Mouse (Mus musculus): ENCODE results near the gene Chd9. TPM values are rescaled to one million over a fixed set of nuclear protein-coding genes. Genes with fewer than 3 reads are reported as not detected.
A peak's percentile ranks its signal among the peaks of the same experiment; 100 is the strongest.

Chd9 gene
- polyA plus RNA-seq, 1 experiment, result 271 TPM

DNA sequence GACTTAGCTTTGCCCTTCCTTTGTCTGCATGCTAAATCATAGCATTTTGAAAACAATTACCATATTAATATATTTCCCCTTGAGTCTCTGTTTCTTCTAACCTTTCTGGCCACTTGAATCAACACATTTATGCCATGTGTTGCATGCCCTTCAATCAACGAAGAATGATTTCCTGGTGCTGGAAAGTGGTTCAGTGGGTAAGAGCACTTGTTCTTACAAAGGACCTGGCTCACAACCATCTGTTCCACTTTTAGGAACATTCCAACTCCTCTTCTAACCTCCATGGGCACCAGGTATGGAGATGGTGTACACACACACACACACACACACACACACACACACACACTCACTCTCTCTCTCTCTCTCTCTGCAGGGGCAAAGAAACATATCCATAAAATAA, 210.5 kb downstream of the Chd9 start:
- DNase-seq, result no peak
- no peaks in the 10 kb centered on the region for H3K4me1 ChIP-seq (ENCODE audit: control insufficient read depth, insufficient read depth, low read length)
- H3K4me3 ChIP-seq (ENCODE audit: insufficient read depth, low read depth, low read length), result no peak overlapping the region
- no peaks in the 10 kb centered on the region for H3K27me3 ChIP-seq (replicated peaks; ENCODE audit: control insufficient read depth, insufficient read depth, low read length)
- TF ChIP-seq CTCF (conservative IDR thresholded peaks at IDR 0.05; ENCODE audit: insufficient read depth, insufficient read length, low read depth, low read length) (no peak), POLR2A (IDR thresholded peaks at IDR 0.05; ENCODE audit: low read depth, low read length) (no peak)
- no peak overlapping the region for H3K27ac ChIP-seq (ENCODE audit: insufficient read depth, low read depth, low read length)
- 82% methylated on average over 1 of the region's 1 CpGs for WGBS
- H3K36me3 ChIP-seq (ENCODE audit: control insufficient read depth, insufficient read depth, low read length), result peaks cover 14% of the 10 kb centered on the region

DNA sequence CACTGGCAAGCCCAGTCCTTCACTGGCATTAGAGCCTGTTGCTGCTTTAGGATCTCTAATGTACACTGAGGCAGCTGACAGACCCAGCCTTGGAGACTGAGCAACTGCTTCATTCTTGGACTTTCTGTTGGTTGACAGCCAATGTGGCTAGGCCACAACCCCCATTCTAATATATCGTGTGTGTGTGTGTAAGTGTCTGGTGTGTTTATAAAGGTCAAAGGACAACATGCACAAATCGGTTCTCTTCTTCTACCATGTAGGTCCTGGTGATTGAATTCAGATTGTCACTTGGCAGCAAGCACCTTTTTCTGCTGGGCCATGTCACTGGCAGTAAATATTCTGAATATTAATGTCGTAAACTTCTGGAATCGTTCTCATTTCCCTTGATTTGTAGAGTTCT, 218.2 kb downstream of the Chd9 start:
- Histone ChIP-seq H3K4me3 (ENCODE audit: insufficient read depth, low read depth, low read length) (no peak overlapping the region), H3K4me1 (ENCODE audit: control insufficient read depth, insufficient read depth, low read length) (no peaks in the 10 kb centered on the region), H3K36me3 (ENCODE audit: control insufficient read depth, insufficient read depth, low read length) (peaks cover 14% of the 10 kb centered on the region), H3K27me3 (replicated peaks; ENCODE audit: control insufficient read depth, insufficient read depth, low read length) (no peaks in the 10 kb centered on the region), H3K27ac (ENCODE audit: insufficient read depth, low read depth, low read length) (no peak overlapping the region)
- TF ChIP-seq POLR2A (IDR thresholded peaks at IDR 0.05; ENCODE audit: low read depth, low read length) (no peak), CTCF (conservative IDR thresholded peaks at IDR 0.05; ENCODE audit: insufficient read depth, insufficient read length, low read depth, low read length) (no peak)
- WGBS, result 52% methylated on average over 4 of the region's 4 CpGs
- DNase-seq, result peak; percentile 3

DNA sequence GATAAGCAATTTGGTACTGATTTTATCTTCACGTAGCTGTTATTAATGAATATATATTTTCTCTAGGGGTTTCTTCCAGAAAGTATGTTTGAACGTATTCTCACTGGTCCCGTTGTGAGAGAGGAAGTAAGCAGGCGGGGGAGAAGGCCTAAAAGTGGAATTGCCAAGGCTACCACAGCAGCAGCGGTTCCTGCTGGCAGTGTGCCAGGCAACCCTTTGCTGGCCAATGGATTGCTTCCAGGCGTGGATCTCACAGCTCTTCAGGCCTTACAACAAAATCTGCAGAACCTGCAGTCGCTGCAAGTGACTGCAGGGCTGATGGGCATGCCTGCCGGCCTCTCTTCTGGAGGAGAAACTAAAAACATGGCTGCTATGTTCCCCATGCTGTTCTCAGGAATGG, 222.9 kb downstream of the Chd9 start:
- TF ChIP-seq CTCF (conservative IDR thresholded peaks at IDR 0.05; ENCODE audit: insufficient read depth, insufficient read length, low read depth, low read length) (no peak), POLR2A (IDR thresholded peaks at IDR 0.05; ENCODE audit: low read depth, low read length) (no peak)
- WGBS, result 30% methylated on average over 8 of the region's 8 CpGs
- H3K4me1 ChIP-seq (ENCODE audit: control insufficient read depth, insufficient read depth, low read length), result no peaks in the 10 kb centered on the region
- H3K27me3 ChIP-seq (replicated peaks; ENCODE audit: control insufficient read depth, insufficient read depth, low read length), result no peaks in the 10 kb centered on the region
- no peak overlapping the region for H3K4me3 ChIP-seq (ENCODE audit: insufficient read depth, low read depth, low read length)
- H3K27ac ChIP-seq (ENCODE audit: insufficient read depth, low read depth, low read length), result no peak overlapping the region
- peaks cover 2% of the 10 kb centered on the region for H3K36me3 ChIP-seq (ENCODE audit: control insufficient read depth, insufficient read depth, low read length)
- DNase-seq, result peak; percentile 75

DNA sequence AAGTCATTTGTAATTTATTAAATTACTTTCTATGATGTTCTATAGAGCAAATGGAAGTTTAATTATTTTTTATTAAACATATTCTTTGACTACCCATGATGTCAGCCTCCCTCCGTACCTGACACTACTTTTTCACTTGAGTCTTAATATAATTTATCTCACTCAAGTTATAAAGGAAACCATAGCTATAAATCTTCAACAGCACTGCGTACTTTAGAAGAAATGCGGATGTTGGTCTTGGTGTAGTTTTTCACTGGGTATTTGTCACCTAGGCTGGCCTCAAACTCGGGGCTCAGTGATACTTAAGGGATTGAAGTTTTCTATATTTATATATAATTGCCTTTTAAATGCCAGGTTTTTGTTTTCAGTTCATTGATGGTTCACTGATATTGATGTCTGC, 226.3 kb downstream of the Chd9 start:
- Histone ChIP-seq H3K36me3 (ENCODE audit: control insufficient read depth, insufficient read depth, low read length) (peaks cover 2% of the 10 kb centered on the region), H3K27me3 (replicated peaks; ENCODE audit: control insufficient read depth, insufficient read depth, low read length) (no peaks in the 10 kb centered on the region), H3K27ac (ENCODE audit: insufficient read depth, low read depth, low read length) (no peak overlapping the region), H3K4me3 (ENCODE audit: insufficient read depth, low read depth, low read length) (no peak overlapping the region), H3K4me1 (ENCODE audit: control insufficient read depth, insufficient read depth, low read length) (no peaks in the 10 kb centered on the region)
- TF ChIP-seq POLR2A (IDR thresholded peaks at IDR 0.05; ENCODE audit: low read depth, low read length), result no peak
- TF ChIP-seq CTCF (conservative IDR thresholded peaks at IDR 0.05; ENCODE audit: insufficient read depth, insufficient read length, low read depth, low read length), result no peak
- WGBS, result 57% methylated on average over 4 of the region's 4 CpGs
- DNase-seq, result no peak

DNA sequence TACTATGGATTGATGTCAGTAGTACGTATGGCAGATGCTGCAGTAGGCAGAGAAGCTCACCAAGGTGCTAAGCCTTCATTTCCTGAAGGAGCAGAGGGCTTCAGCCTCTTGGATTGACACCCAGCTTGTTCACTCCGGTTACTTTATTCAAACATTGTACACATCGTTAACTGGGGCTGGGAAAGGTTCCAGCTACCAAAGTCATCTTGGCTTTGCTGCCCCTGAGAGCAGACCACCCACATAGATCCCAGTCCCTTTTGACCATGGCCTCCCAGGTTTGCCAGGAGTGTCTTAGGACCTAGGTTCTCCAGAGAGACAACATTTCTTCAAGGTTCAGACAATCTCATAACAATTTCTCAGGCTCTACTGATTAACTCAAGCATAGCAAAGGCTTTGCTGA, 228.7 kb downstream of the Chd9 start:
- DNase-seq, result no peak
- H3K4me1 ChIP-seq (ENCODE audit: control insufficient read depth, insufficient read depth, low read length), result no peaks in the 10 kb centered on the region
- peaks cover 2% of the 10 kb centered on the region; the same call in 1 of the 2 replicates for H3K36me3 ChIP-seq (ENCODE audit: control insufficient read depth, insufficient read depth, low read length)
- 31% methylated on average over 3 of the region's 3 CpGs for WGBS
- TF ChIP-seq POLR2A (IDR thresholded peaks at IDR 0.05; ENCODE audit: low read depth, low read length), result no peak
- TF ChIP-seq CTCF (conservative IDR thresholded peaks at IDR 0.05; ENCODE audit: insufficient read depth, insufficient read length, low read depth, low read length), result no peak
- H3K4me3 ChIP-seq (ENCODE audit: insufficient read depth, low read depth, low read length), result no peak overlapping the region
- H3K27ac ChIP-seq (ENCODE audit: insufficient read depth, low read depth, low read length), result no peak overlapping the region
- H3K27me3 ChIP-seq (replicated peaks; ENCODE audit: control insufficient read depth, insufficient read depth, low read length), result no peaks in the 10 kb centered on the region

DNA sequence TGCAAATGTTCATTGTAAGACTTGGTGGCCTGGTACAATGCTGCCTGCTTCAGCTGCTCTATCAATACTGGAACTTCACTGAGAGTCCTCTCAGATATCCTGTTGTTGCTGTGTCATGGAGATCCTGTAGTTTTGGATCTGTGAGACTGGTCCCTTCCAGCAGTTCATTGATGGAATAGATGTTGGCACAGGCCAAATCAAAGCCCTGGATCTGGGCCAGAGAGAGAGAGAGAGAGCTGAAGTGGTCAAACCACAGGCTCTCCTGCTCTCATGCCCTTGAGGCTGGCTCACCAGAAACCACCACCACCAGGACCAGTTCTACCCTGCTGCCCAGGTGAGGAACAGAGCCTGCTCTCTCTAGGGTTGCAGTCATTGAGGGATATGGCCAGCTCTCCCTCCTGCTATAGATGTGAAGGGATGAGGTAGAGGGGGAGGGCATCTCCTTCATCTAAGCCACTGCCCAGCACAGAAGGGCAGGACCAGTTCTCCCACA, 231.0 kb downstream of the Chd9 start:
- DNase-seq, result peak; percentile 12
- no peak overlapping the region for H3K27ac ChIP-seq (ENCODE audit: insufficient read depth, low read depth, low read length)

DNA sequence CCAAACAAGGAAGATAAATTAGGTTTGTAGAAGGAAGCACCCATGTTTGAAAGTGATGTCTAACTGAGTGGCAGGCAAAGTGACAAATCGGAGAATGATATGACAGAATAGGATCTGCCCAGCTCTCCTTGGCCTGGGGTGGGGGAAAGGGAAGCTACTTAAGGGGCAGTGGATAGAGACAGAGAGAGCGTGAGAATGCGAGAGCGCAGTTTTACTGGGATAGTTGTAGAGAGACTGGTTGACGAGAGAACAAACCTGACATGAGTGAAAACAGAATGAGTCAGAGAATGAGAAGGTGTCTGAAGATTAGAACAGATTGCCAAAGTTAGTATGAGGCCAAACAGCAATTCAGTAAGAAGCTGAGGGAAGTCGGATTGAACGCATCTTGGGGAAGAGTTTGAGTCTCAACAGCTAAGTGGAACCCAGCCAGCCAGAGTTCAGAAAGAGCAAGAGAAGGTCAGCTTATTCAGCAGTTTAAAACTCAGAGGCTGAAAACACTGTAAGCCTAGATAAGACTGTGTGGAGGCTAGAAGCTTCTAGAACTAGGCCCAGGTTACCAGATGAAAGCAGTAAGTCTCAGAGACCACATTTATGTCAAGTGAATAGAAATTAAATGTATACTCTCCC, 231.8 kb downstream of the Chd9 start:
- Histone ChIP-seq H3K4me1 (ENCODE audit: control insufficient read depth, insufficient read depth, low read length) (no peaks in the 10 kb centered on the region), H3K27me3 (replicated peaks; ENCODE audit: control insufficient read depth, insufficient read depth, low read length) (no peaks in the 10 kb centered on the region), H3K4me3 (ENCODE audit: insufficient read depth, low read depth, low read length) (no peak overlapping the region), H3K27ac (ENCODE audit: insufficient read depth, low read depth, low read length) (no peak overlapping the region), H3K36me3 (ENCODE audit: control insufficient read depth, insufficient read depth, low read length) (no peaks in the 10 kb centered on the region)
- WGBS, result 77% methylated on average over 7 of the region's 7 CpGs
- no peak for TF ChIP-seq POLR2A (IDR thresholded peaks at IDR 0.05; ENCODE audit: low read depth, low read length)
- TF ChIP-seq CTCF (conservative IDR thresholded peaks at IDR 0.05; ENCODE audit: insufficient read depth, insufficient read length, low read depth, low read length), result no peak
- peak; percentile 60 for DNase-seq

More for the DNA sequence above, 231.0 kb downstream of the Chd9 start:
- TF ChIP-seq POLR2A (IDR thresholded peaks at IDR 0.05; ENCODE audit: low read depth, low read length) (no peak), CTCF (conservative IDR thresholded peaks at IDR 0.05; ENCODE audit: insufficient read depth, insufficient read length, low read depth, low read length) (no peak)
- Histone ChIP-seq H3K27me3 (replicated peaks; ENCODE audit: control insufficient read depth, insufficient read depth, low read length) (no peaks in the 10 kb centered on the region), H3K4me1 (ENCODE audit: control insufficient read depth, insufficient read depth, low read length) (no peaks in the 10 kb centered on the region), H3K36me3 (ENCODE audit: control insufficient read depth, insufficient read depth, low read length) (no peaks in the 10 kb centered on the region), H3K4me3 (ENCODE audit: insufficient read depth, low read depth, low read length) (no peak overlapping the region)
